Mouse (Mus musculus): ENCODE data around the gene Daam1.

Gene Daam1

GRCm38 (mm10) chr12:71932433-71933386, 101.8 kb downstream of the Daam1 start:
- DNase-seq (ENCODE audit: low spot score in 2 of 2): peak in 1 of 2 experiments; percentile 31

GRCm38 (mm10) chr12:71933989-71934645, 103.2 kb downstream of the Daam1 start:
- DNase-seq (ENCODE audit: low spot score in 2 of 2): no peak

GRCm38 (mm10) chr12:71936636-71937035, 105.8 kb downstream of the Daam1 start:
- DNase-seq (ENCODE audit: low spot score in 2 of 2): no peak

GRCm38 (mm10) chr12:71938513-71938912, 107.6 kb downstream of the Daam1 start:
- no peak for DNase-seq (ENCODE audit: low spot score in 2 of 2)

GRCm38 (mm10) chr12:71941290-71941689, 110.4 kb downstream of the Daam1 start:
- DNase-seq (ENCODE audit: low spot score in 2 of 2): no peak

- DNase-seq (ENCODE audit: low spot score in 2 of 2): no peak
These were observed 112.2 kb downstream of the Daam1 start for GRCm38 (mm10) chr12:71943112-71943511.

- no peak for DNase-seq (ENCODE audit: low spot score in 2 of 2)
These were observed 112.8 kb downstream of the Daam1 start for GRCm38 (mm10) chr12:71943646-71944045.

GRCm38 (mm10) chr12:71945844-71946243, 115.0 kb downstream of the Daam1 start:
- no peak for DNase-seq (ENCODE audit: low spot score in 2 of 2)

GRCm38 (mm10) chr12:71946448-71946847, 115.6 kb downstream of the Daam1 start:
- DNase-seq (ENCODE audit: low spot score in 2 of 2): no peak

- no peak for DNase-seq (ENCODE audit: low spot score in 2 of 2)
These were observed 118.1 kb downstream of the Daam1 start for GRCm38 (mm10) chr12:71948972-71949371.

- DNase-seq (ENCODE audit: low spot score in 2 of 2): no peak
These were observed 118.7 kb downstream of the Daam1 start for GRCm38 (mm10) chr12:71949606-71950005.

- no peak for DNase-seq (ENCODE audit: low spot score in 2 of 2)
These were observed 119.4 kb downstream of the Daam1 start for GRCm38 (mm10) chr12:71950095-71950877.

- DNase-seq (ENCODE audit: low spot score in 2 of 2): no peak
These were observed 123.5 kb downstream of the Daam1 start for GRCm38 (mm10) chr12:71954180-71954935.

GRCm38 (mm10) chr12:71956980-71957379, 126.1 kb downstream of the Daam1 start:
- no peak for DNase-seq (ENCODE audit: low spot score in 2 of 2)

- DNase-seq (ENCODE audit: low spot score in 2 of 2): no peak
These were observed 126.6 kb downstream of the Daam1 start for GRCm38 (mm10) chr12:71957496-71957895.

- DNase-seq (ENCODE audit: low spot score in 2 of 2): no peak
These were observed 128.6 kb downstream of the Daam1 start for GRCm38 (mm10) chr12:71959351-71959991.

- no peak for DNase-seq (ENCODE audit: low spot score in 2 of 2)
These were observed 130.8 kb downstream of the Daam1 start for GRCm38 (mm10) chr12:71961671-71962070.

- DNase-seq (ENCODE audit: low spot score in 2 of 2): no peak
These were observed 131.7 kb downstream of the Daam1 start for GRCm38 (mm10) chr12:71962616-71963015.

GRCm38 (mm10) chr12:71968592-71968991, 137.7 kb downstream of the Daam1 start:
- DNase-seq (ENCODE audit: low spot score in 2 of 2): no peak

GRCm38 (mm10) chr12:71969022-71969421, 138.1 kb downstream of the Daam1 start:
- no peak for DNase-seq (ENCODE audit: low spot score in 2 of 2)

- DNase-seq (ENCODE audit: low spot score in 2 of 2): no peak
These were observed 138.6 kb downstream of the Daam1 start for GRCm38 (mm10) chr12:71969439-71969838.

All from spleen, postnatal 4 days (tissue).